Mouse (Mus musculus) spleen, postnatal 4 days (tissue): ENCODE measurements around the gene Cage1.
A peak's percentile ranks its signal among the peaks of the same experiment; 100 is the strongest.

Experiments
- DNase-seq, 2 experiments: peaks; one replicate each; pipeline ENCODE4 v3.0.0; 2022; ENCODE audit warnings: low spot score in 2 of 2

Cage1 gene

DNA sequence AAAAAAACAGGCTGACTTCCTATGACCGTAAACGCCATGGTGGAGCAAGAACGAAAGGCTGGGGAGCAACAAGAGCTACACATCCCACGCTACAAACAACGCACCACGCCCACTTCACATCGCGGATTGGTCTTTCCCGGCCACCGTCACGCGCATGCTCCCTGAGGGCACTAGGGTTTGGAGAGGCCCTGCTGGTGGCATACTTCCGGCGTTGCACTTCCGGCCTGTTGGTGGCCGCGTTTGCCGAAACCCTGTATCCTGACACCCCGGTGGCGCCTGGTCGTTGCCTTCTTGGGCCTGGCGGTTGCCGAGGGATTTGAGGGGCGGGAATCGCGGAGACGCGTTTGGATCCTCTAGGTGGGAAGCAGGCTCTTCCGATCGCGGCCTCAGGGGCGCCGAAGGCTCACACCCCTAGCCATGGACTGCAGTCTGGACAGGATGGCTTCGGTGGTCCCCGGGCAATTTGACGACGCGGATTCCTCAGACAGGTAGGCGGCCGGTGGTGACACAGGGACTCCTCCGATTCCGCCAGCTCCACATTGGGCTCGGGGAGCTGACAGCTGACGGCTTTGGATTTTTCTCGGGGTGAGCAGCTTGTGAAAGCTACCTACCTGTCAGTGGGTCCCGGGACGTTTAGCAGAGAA lies at the start of gene Cage1:
Cage1 (minus strand) TSS at position 26 of the 644 bp plus-strand sequence.
- peak; percentile 96 to 98 for DNase-seq

DNA sequence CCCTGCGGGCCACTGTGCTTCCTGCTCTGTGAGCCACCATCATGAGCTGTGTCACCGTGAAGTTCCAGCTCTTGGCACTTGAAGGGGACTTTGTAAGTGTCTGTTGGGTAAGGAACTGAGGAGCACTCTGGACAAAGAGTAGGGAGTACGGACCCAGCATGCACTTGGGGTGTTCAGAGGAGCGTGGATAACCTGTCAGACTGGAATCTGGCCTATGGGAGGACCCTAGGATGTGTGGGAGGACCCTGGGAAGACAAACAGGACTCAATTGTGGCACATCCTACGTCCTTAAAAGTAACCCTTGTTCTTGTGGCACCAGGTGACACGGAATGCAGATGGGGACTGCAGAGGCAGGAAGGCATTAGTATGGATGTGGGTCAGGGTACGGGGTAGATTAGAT lies 44.3 kb upstream of the Cage1 start:
- DNase-seq: no peak

DNA sequence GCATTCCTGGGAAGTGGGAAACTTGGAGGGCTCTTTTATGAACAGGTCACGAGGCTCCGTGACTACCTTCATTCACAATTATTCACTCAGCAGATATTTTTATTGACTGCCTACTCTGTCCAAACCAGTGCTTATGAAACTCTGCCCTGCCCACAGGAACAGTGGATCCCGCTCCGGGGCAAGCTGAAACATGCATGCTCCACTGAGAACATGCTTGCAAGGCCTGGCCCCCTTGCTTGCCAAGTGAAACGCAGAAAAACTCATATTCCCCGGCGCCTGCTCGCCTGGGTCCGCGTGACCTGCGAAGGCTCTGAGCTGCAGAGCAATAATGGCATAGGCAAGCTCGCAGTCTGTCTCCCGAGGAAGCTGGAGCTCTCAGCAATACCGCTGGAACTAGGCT lies 43.9 kb upstream of the Cage1 start:
- no peak for DNase-seq

DNA sequence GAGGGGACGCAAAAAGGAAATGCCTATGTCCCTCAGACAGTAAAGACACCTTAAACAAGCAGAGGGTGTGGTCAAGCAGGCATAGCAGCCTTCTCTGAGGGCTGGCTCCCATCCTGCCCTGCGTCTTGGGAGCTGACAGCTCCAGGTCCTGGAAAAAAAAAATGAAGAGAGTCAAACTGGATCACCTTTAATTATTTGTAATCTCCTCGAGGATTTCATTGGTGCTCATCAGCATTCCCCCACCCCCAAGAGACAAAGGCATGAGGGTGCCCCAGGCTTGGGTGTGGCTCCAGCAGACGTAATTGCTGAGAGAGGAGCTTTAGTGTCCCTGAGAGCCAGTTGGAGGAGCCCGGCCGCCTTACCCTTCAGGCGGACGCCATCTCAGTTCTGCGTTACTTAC lies 43.1 kb upstream of the Cage1 start:
- no peak for DNase-seq

DNA sequence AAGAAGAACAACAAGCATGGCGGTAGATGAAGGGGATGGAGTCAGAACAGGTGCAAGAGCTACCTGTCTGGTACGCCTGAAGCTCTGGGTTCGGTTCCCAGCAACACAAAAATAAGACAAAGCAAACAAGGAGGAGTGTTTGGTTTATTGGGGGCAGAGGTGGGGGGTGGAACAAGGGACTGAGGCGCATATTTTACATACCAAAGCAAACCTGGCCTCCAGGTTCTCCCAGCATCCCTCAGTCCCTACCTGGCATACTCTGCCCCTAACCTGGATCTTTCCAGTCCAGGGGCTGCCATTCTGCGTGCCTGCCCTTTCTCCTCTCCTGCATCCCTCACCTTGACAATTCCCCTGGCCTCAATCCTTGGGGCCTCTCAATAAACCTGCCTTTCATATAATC lies 42.5 kb upstream of the Cage1 start:
- no peak for DNase-seq

- DNase-seq: no peak
These were observed 42.0 kb upstream of the Cage1 start for GRCm38 (mm10) chr13:38078836-38079235.

DNA sequence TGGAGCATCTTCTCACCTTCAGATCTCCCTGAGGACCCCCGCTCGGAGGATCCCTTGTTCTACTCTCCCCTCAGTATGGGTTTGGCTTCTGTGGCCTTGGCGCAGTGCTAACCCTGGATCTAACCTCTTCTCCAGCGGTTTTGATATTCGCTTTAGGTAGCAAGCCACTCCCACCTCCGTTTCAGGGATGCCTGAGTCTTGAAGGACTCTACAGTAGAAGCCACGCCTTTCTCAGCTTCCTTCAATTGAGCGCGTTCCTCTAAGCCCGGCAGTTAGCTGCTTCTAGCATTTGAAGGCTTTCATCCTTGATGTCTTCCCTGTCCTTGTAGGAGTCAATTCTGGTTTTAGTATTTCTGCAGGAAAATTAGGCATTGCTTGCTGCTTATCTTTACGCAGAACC lies 40.2 kb upstream of the Cage1 start:
- DNase-seq: no peak

DNA sequence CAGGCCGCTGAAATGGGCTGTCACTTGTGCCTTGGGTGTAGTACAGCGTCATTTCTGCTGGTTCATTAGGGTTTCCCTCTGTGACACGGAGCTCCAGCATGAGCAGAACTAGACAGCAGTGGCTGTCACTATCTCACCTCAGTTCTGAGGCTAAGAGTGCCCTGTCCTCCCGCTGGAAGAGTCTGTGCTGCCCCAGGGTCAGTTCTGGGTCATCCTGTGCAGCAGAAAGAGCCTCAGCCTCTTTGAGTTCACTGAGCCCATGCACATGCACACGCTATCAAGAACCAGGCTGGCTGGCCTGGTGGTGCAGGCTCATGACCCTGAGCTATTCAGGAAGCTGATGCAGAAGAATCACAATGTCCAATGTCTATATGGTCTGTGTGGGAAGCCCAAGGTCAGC lies 37.5 kb upstream of the Cage1 start:
- DNase-seq: no peak

DNA sequence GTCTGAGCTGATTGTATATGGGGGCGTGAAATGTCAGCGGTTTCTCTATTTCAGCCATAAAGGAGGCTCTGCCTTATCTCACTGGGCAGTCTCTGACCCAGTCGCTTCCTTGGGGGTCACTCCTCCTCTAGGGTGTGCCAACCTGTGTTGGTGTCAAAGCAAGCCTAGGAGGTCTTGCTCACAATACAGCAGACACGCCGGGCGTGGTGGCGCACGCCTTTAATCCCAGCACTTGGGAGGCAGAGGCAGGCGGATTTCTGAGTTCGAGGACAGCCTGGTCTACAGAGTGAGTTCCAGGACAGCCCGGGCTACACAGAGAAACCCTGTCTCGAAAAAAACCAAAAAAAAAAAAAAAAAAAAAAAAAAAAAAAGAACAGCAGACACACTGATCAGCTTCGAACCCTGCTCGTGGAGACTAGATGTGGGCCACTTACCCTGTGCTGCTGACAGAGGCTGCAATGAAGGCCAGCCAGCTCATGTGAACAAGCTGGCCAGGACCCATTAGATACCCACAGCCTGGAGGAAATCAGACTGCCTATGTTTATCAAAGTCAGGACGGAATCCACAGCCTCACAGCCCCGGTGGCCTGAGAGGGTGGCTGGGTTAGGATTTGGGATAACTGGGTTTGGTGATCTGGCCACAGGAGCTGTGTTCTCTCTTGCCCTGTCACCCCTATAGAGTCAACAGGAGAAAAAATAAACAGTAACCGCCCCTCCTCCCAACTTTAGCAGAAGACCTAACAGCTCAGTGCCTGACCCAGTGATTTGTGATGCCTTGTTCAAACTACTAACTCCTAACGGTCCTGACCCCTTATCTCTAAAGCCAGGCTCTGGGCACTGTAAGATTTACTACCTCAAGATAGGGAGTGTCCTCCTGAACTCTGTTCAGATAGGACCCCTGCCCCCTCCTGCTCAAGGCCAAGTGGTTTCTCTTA lies 36.8 kb upstream of the Cage1 start:
- peak in 1 of 2 experiments; percentile 66 for DNase-seq

- DNase-seq: no peak
These were observed 34.1 kb upstream of the Cage1 start for GRCm38 (mm10) chr13:38070945-38071344.

DNA sequence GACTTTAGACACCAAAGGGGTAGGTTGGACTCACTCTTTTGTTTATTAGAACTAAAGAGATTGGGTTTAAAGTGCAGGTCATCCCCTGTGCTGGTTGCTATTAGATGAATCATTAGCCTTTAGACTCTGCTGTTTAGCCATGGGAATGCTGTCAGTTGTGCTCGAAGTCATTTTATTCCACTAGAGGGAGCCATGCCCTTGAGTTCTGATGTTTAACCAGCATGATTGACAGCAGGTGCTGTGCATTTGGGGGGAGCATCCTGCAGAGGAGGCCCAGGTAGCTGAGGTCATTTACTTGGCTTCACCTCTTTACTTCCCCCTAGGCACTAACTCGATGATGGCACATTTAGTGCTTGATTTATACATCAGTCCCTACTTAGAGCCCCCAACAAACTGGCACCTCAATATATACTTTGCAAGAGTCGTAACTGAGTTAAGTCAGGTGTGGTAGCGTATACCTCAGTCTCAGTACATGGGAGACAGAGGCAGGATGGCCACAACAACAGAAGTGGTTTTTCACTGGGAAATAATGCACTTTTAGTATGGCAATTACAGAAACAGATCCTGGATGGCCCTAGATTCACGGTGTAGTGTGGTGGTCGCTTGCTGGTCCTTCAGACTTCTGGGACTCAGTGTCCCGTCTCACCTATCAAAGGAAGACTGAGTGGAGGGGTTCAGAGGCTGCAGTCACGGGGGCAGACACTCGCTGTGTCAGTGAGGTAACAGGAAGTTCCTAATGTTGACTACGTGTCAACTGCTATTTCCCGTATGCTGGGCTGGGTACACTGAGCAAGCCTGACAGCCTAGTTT lies 28.2 kb upstream of the Cage1 start:
- peak in 1 of 2 experiments; percentile 23 for DNase-seq

GRCm38 (mm10) chr13:38062678-38063077 lies 25.8 kb upstream of the Cage1 start:
- DNase-seq: no peak

- no peak for DNase-seq
These were observed 13.0 kb upstream of the Cage1 start for GRCm38 (mm10) chr13:38049888-38050287.

DNA sequence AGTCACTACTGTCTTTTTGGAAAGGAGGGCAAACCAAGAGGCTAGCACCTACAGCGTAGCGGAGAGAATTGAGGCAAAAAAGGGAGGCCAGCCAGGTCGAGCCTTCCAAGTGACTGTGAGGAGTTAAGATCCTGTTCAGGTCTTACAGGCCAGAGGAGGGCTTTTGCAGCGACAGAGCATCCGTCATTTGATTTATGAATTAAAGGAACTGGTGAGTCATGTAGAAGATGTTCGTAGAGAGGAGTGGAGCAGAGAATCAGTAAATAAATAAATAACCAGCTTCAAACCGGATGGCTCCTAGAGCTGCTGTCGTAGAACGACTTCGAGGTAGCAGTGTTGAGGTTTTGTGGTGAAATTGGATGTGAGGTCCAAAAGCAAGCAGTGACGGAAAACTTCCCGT lies 942 bp upstream of the Cage1 start:
- no peak for DNase-seq

GRCm38 (mm10) chr13:38036343-38037043 lies 376 bp downstream of the Cage1 start, which contains the start of gene Riok1:
TSS of gene Riok1 (plus strand) at chr13:38036995.
- DNase-seq: peak in 1 of 2 experiments; percentile 68

- DNase-seq: peak in 1 of 2 experiments; percentile 35
These were observed 8.5 kb downstream of the Cage1 start for GRCm38 (mm10) chr13:38028407-38028806.

GRCm38 (mm10) chr13:38027618-38028248 lies 9.1 kb downstream of the Cage1 start:
- DNase-seq: no peak

GRCm38 (mm10) chr13:38025874-38026273 lies 11.0 kb downstream of the Cage1 start:
- DNase-seq: peak in 1 of 2 experiments; percentile 24

GRCm38 (mm10) chr13:38018791-38019190 lies 18.1 kb downstream of the Cage1 start:
- no peak for DNase-seq

DNA sequence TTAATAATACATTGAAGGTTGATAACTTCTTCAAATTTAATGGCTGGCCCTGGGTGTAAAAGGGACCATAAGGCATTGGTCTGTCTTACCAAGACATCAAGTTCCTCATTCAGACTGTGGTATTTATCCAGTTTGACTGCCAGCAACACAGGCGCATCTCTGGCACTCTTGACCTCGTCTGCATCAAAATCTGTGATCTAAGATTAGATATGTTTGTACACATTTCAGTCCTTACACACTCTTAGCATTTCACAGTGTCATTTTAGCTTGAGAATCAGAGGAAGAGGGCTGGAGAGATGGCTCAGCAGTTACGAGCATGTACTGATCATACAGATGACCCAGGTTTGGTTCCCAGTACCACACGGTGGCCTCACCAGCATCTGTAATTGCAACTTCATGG lies 21.3 kb downstream of the Cage1 start:
- no peak for DNase-seq

GRCm38 (mm10) chr13:38012436-38012835 lies 24.4 kb downstream of the Cage1 start:
- no peak for DNase-seq
